Mouse (Mus musculus): ENCODE measurements around the gene Ptdss2. TPM values are rescaled to one million over a fixed set of nuclear protein-coding genes. Genes with fewer than 3 reads are reported as not detected.
A peak's percentile ranks its signal among the peaks of the same experiment; 100 is the strongest.

Gene Ptdss2
- total and polyA plus RNA-seq, 2 experiments from 2014 or later = 19.6 to 90.9 TPM

- no peaks in the 10 kb centered on the region for H3K9me3 ChIP-seq (ENCODE audit: low read length)
- H3K36me3 ChIP-seq (ENCODE audit: insufficient read depth, low read length) = no peaks in the 10 kb centered on the region
- peaks cover 6% of the 10 kb centered on the region; the same call in 1 of the 2 replicates for H3K4me1 ChIP-seq (ENCODE audit: insufficient read depth, low read length)
- H3K27me3 ChIP-seq (ENCODE audit: insufficient read depth, low read length) = no peaks in the 10 kb centered on the region
- H3K4me3 ChIP-seq (ENCODE audit: low read depth, low read length) = peak within 1 kb of the TSS; percentile 51
- peak within 1 kb of the TSS; percentile 65 for H3K9ac ChIP-seq (replicated peaks; ENCODE audit: low read length, poor library complexity, severe bottlenecking)
- 2% methylated on average over 55 of the region's 55 CpGs for whole genome bisulfite sequencing
- peak; percentile 97 for DNase-seq (ENCODE audit: low spot score)
- peak within 1 kb of the TSS; percentile 63 for H3K4me2 ChIP-seq (ENCODE audit: low read depth, low read length, poor library complexity, severe bottlenecking)
- ATAC-seq (ENCODE audit: low FRiP score) = peak; percentile 98
- TF ChIP-seq CTCF (IDR thresholded peaks at IDR 0.05) = peak; percentile 17
- peak within 1 kb of the TSS; percentile 89 for H3K27ac ChIP-seq (ENCODE audit: low read depth, low read length)
These were observed 50.2 kb downstream of the Ptdss2 start, which contains the start of gene Rnh1 for GRCm38 (mm10) chr7:141172116-141173006. TSS of gene Rnh1 (minus strand) at chr7:141172857.

GRCm38 (mm10) chr7:141173323-141173850 is 51.2 kb downstream of the Ptdss2 start:
- Histone ChIP-seq H3K36me3 (ENCODE audit: insufficient read depth, low read length) (no peaks in the 10 kb centered on the region), H3K9ac (replicated peaks; ENCODE audit: low read length, poor library complexity, severe bottlenecking) (0 out of 2 replicates have a peak overlapping the region, but pooled peaks have one; percentile 65), H3K9me3 (ENCODE audit: low read length) (no peaks in the 10 kb centered on the region), H3K27me3 (ENCODE audit: insufficient read depth, low read length) (no peaks in the 10 kb centered on the region), H3K4me1 (ENCODE audit: insufficient read depth, low read length) (peaks cover 6% of the 10 kb centered on the region; the same call in 1 of the 2 replicates), H3K27ac (ENCODE audit: low read depth, low read length) (0 out of 2 replicates have a peak overlapping the region, but pooled peaks have one; percentile 89), H3K4me3 (ENCODE audit: low read depth, low read length) (peak overlapping the region; percentile 51; the same call in 1 of the 2 replicates), H3K4me2 (ENCODE audit: low read depth, low read length, poor library complexity, severe bottlenecking) (peak overlapping the region; percentile 63)
- TF ChIP-seq CTCF (IDR thresholded peaks at IDR 0.05) = no peak
- DNase-seq (ENCODE audit: low spot score) (no peak), ATAC-seq (ENCODE audit: low FRiP score) (no peak)
- 85% methylated on average over 5 of the region's 5 CpGs for WGBS

- Histone ChIP-seq H3K27ac (ENCODE audit: low read depth, low read length) (no peak overlapping the region), H3K36me3 (ENCODE audit: insufficient read depth, low read length) (no peaks in the 10 kb centered on the region), H3K9me3 (ENCODE audit: low read length) (no peaks in the 10 kb centered on the region), H3K4me1 (ENCODE audit: insufficient read depth, low read length) (peaks cover 6% of the 10 kb centered on the region; the same call in 1 of the 2 replicates), H3K27me3 (ENCODE audit: insufficient read depth, low read length) (no peaks in the 10 kb centered on the region), H3K4me3 (ENCODE audit: low read depth, low read length) (no peak overlapping the region), H3K9ac (replicated peaks; ENCODE audit: low read length, poor library complexity, severe bottlenecking) (no peak overlapping the region), H3K4me2 (ENCODE audit: low read depth, low read length, poor library complexity, severe bottlenecking) (no peak overlapping the region)
- TF ChIP-seq CTCF (IDR thresholded peaks at IDR 0.05) = peak; percentile 15
- ATAC-seq (ENCODE audit: low FRiP score) (no peak), DNase-seq (ENCODE audit: low spot score) (no peak)
- 89% methylated on average over 4 of the region's 4 CpGs for WGBS
These were observed 52.9 kb downstream of the Ptdss2 start for GRCm38 (mm10) chr7:141175068-141175467.

- Histone ChIP-seq H3K4me1 (ENCODE audit: insufficient read depth, low read length) (peaks cover 6% of the 10 kb centered on the region; the same call in 1 of the 2 replicates), H3K4me3 (ENCODE audit: low read depth, low read length) (no peak overlapping the region), H3K9me3 (ENCODE audit: low read length) (no peaks in the 10 kb centered on the region), H3K36me3 (ENCODE audit: insufficient read depth, low read length) (no peaks in the 10 kb centered on the region), H3K27me3 (ENCODE audit: insufficient read depth, low read length) (no peaks in the 10 kb centered on the region), H3K9ac (replicated peaks; ENCODE audit: low read length, poor library complexity, severe bottlenecking) (0 out of 2 replicates have a peak overlapping the region, but pooled peaks have one; percentile 4), H3K4me2 (ENCODE audit: low read depth, low read length, poor library complexity, severe bottlenecking) (peak overlapping the region; percentile 12; the same call in 1 of the 2 replicates), H3K27ac (ENCODE audit: low read depth, low read length) (no peak overlapping the region)
- DNase-seq (ENCODE audit: low spot score) (peak; percentile 94), ATAC-seq (ENCODE audit: low FRiP score) (no peak)
- under 1% methylated on average over 8 of the region's 8 CpGs for WGBS
- TF ChIP-seq CTCF (IDR thresholded peaks at IDR 0.05) = peak; percentile 97
These were observed 54.0 kb downstream of the Ptdss2 start for GRCm38 (mm10) chr7:141176173-141176572.

- Histone ChIP-seq H3K9me3 (ENCODE audit: low read length) (no peaks in the 10 kb centered on the region), H3K27ac (ENCODE audit: low read depth, low read length) (no peak overlapping the region), H3K4me1 (ENCODE audit: insufficient read depth, low read length) (peaks cover 8% of the 10 kb centered on the region; the same call in 1 of the 2 replicates), H3K4me2 (ENCODE audit: low read depth, low read length, poor library complexity, severe bottlenecking) (no peak overlapping the region), H3K4me3 (ENCODE audit: low read depth, low read length) (no peak overlapping the region), H3K9ac (replicated peaks; ENCODE audit: low read length, poor library complexity, severe bottlenecking) (no peak overlapping the region), H3K27me3 (ENCODE audit: insufficient read depth, low read length) (no peaks in the 10 kb centered on the region), H3K36me3 (ENCODE audit: insufficient read depth, low read length) (peaks cover 33% of the 10 kb centered on the region)
- WGBS = 83% methylated on average over 3 of the region's 3 CpGs
- ATAC-seq (ENCODE audit: low FRiP score) (no peak), DNase-seq (ENCODE audit: low spot score) (no peak)
- no peak for TF ChIP-seq CTCF (IDR thresholded peaks at IDR 0.05)
These were observed 66.0 kb downstream of the Ptdss2 start for GRCm38 (mm10) chr7:141188194-141188593.

All from midbrain, postnatal 0 days (tissue).